Mouse (Mus musculus) CH12.LX (cell line): ENCODE data around the gene Washc3. TPM values are rescaled to one million over a fixed set of nuclear protein-coding genes. Genes with fewer than 3 reads are reported as not detected.

Experiments
- DNase-seq: peaks from one replicate; pipeline ENCODE4 v3.0.0-alpha.2; 2013; ENCODE audit errors: extremely low read depth
- H3K27ac ChIP-seq: 2 replicates; pipeline ENCODE4 v1.5.1; 2012; ENCODE audit warnings: low read depth, mild to moderate bottlenecking, control low read depth, moderate library complexity; ENCODE audit not compliant: insufficient read depth
- H3K27me3 ChIP-seq: replicated peaks from 2 replicates; pipeline ENCODE3; 2012; ENCODE audit warnings: inconsistent platforms
- H3K36me3 ChIP-seq, 2 experiments: replicated peaks in 1 of 2; 2 replicates each; pipeline versions ENCODE3 to v1.6.1; 2012; ENCODE audit warnings: inconsistent platforms in 1 of 2, low read length in 1 of 2, mild to moderate bottlenecking in 1 of 2, mixed read lengths in 1 of 2, moderate library complexity in 1 of 2; ENCODE audit not compliant: control insufficient read depth in 1 of 2, insufficient read depth in 1 of 2
- H3K4me1 ChIP-seq, 2 experiments: 2 replicates each; pipeline ENCODE4 v1.6.1; 2012; ENCODE audit warnings: inconsistent platforms in 1 of 2, moderate library complexity in 1 of 2; ENCODE audit not compliant: insufficient read depth in 2 of 2, control insufficient read depth in 1 of 2
- H3K4me2 ChIP-seq: 2 replicates; pipeline ENCODE4 v1.6.1; 2012; ENCODE audit warnings: low read depth, mild to moderate bottlenecking, control low read depth; ENCODE audit not compliant: poor library complexity, insufficient read depth, severe bottlenecking
- H3K4me3 ChIP-seq, 3 experiments: fragments of 150-350 bp in 1 of 3; sonication (generic) in 1 of 3; replicated peaks in 1 of 3; 2 replicates each; pipeline versions ENCODE3 to v1.5.1; 2011 to 2012; ENCODE audit warnings: low read depth in 2 of 3, low read length in 2 of 3, mild to moderate bottlenecking in 2 of 3, moderate library complexity in 2 of 3, control low read depth in 1 of 3, improper control_type of control experiment in 1 of 3, inconsistent platforms in 1 of 3, mixed read lengths in 1 of 3; ENCODE audit not compliant: poor library complexity in 1 of 3
- H3K79me2 ChIP-seq: replicated peaks from 2 replicates; pipeline ENCODE4 v1.6.1; 2012; ENCODE audit warnings: mild to moderate bottlenecking, moderate library complexity; ENCODE audit not compliant: control insufficient read depth, poor library complexity, insufficient read depth, severe bottlenecking; ENCODE audit errors: extremely low read depth
- H3K9ac ChIP-seq: 2 replicates; pipeline ENCODE4 v1.6.1; 2012; ENCODE audit warnings: low read depth, mild to moderate bottlenecking, control low read depth, moderate library complexity; ENCODE audit not compliant: insufficient read depth
- H3K9me3 ChIP-seq: replicated peaks from 2 replicates; pipeline ENCODE3; 2012; ENCODE audit warnings: low read length, inconsistent platforms, mixed read lengths
- BHLHE40 ChIP-seq: IDR thresholded peaks from 2 replicates; pipeline ENCODE4 v1.6.1; 2011; ENCODE audit warnings: mild to moderate bottlenecking, low read depth, low read length, improper control_type of control experiment
- CTCF ChIP-seq, 2 experiments: IDR thresholded peaks in 1 of 2; conservative IDR thresholded peaks in 1 of 2; 2 replicates each; pipeline ENCODE4 v1.5.1; 2011 to 2012; ENCODE audit warnings: low read depth in 2 of 2, low read length in 2 of 2, improper control_type of control experiment in 1 of 2, inconsistent platforms in 1 of 2, mild to moderate bottlenecking in 1 of 2, moderate library complexity in 1 of 2
- ETS1 ChIP-seq: conservative IDR thresholded peaks from 2 replicates; pipeline ENCODE4 v1.6.1; 2012; ENCODE audit warnings: low read depth, mild to moderate bottlenecking, inconsistent platforms, low read length, improper control_type of control experiment, moderate library complexity
- GABPA ChIP-seq: IDR thresholded peaks from 2 replicates; pipeline ENCODE4 v1.6.1; 2012; ENCODE audit warnings: low read depth, low read length, improper control_type of control experiment, inconsistent platforms; ENCODE audit not compliant: insufficient replicate concordance
- HCFC1 ChIP-seq: IDR thresholded peaks from 2 replicates; pipeline ENCODE4 v1.6.1; 2012; ENCODE audit warnings: low read depth, mild to moderate bottlenecking, inconsistent platforms, low read length, improper control_type of control experiment
- IRF4 ChIP-seq: IDR thresholded peaks from 2 replicates; pipeline ENCODE4 v1.6.1; 2014; ENCODE audit warnings: low read depth, mild to moderate bottlenecking, inconsistent platforms, low read length, improper control_type of control experiment
- JUN ChIP-seq: IDR thresholded peaks from 2 replicates; pipeline ENCODE4 v1.6.1; 2011; ENCODE audit warnings: low read depth, mild to moderate bottlenecking, low read length, improper control_type of control experiment, moderate library complexity; ENCODE audit not compliant: insufficient read depth
- JUND ChIP-seq: conservative IDR thresholded peaks from 2 replicates; pipeline ENCODE4 v1.6.1; 2011; ENCODE audit warnings: low read depth, low read length, improper control_type of control experiment
- MAX ChIP-seq: IDR thresholded peaks from 2 replicates; pipeline ENCODE4 v1.6.1; 2011; ENCODE audit warnings: low read length, improper control_type of control experiment
- MEF2A ChIP-seq: IDR thresholded peaks from 2 replicates; pipeline ENCODE4 v1.6.1; 2014; ENCODE audit warnings: low read depth, mild to moderate bottlenecking, inconsistent platforms, low read length, improper control_type of control experiment, borderline replicate concordance
- MXI1 ChIP-seq: IDR thresholded peaks from 2 replicates; pipeline ENCODE4 v1.6.1; 2011; ENCODE audit warnings: mild to moderate bottlenecking, low read depth, low read length, improper control_type of control experiment
- MYC ChIP-seq: IDR thresholded peaks from 2 replicates; pipeline ENCODE4 v1.6.1; 2011; ENCODE audit warnings: low read depth, mild to moderate bottlenecking, improper control_type of control experiment, low read length
- NELFE ChIP-seq: IDR thresholded peaks from 2 replicates; pipeline ENCODE4 v1.6.1; 2011; ENCODE audit warnings: low read depth, low read length, improper control_type of control experiment
- NRF1 ChIP-seq: IDR thresholded peaks from 2 replicates; pipeline ENCODE4 v1.6.1; 2014; ENCODE audit warnings: low read depth, mild to moderate bottlenecking, inconsistent platforms, low read length, improper control_type of control experiment, moderate library complexity
- PAX5 ChIP-seq: IDR thresholded peaks from 2 replicates; pipeline ENCODE4 v1.6.1; 2012; ENCODE audit warnings: low read length, inconsistent platforms, mixed read lengths
- POLR2AphosphoS2 ChIP-seq: IDR thresholded peaks from 2 replicates; pipeline ENCODE4 v1.6.1; 2011; ENCODE audit warnings: low read depth, low read length, improper control_type of control experiment
- RAD21 ChIP-seq: IDR thresholded peaks from 2 replicates; pipeline ENCODE4 v1.6.1; 2011; ENCODE audit warnings: low read depth, mild to moderate bottlenecking, low read length, improper control_type of control experiment, moderate library complexity
- SIN3A ChIP-seq: IDR thresholded peaks from 2 replicates; pipeline ENCODE4 v1.6.1; 2012; ENCODE audit warnings: low read length, improper control_type of control experiment, inconsistent platforms
- SMC3 ChIP-seq: IDR thresholded peaks from 2 replicates; pipeline ENCODE4 v1.6.1; 2011; ENCODE audit warnings: low read depth, low read length, improper control_type of control experiment
- USF1 ChIP-seq: IDR thresholded peaks from 2 replicates; pipeline ENCODE4 v1.6.1; 2014; ENCODE audit warnings: low read depth, mild to moderate bottlenecking, inconsistent platforms, low read length, improper control_type of control experiment
- ZC3H11A ChIP-seq: IDR thresholded peaks from 2 replicates; pipeline ENCODE4 v1.6.1; 2012; ENCODE audit warnings: low read depth, mild to moderate bottlenecking, inconsistent platforms, low read length, improper control_type of control experiment
- ZKSCAN1 ChIP-seq: IDR thresholded peaks from 2 replicates; pipeline ENCODE4 v1.6.1; 2012; ENCODE audit warnings: low read depth, inconsistent platforms, low read length, improper control_type of control experiment, borderline replicate concordance
- ZMIZ1 ChIP-seq: IDR thresholded peaks from 2 replicates; pipeline ENCODE4 v1.6.1; 2012; ENCODE audit warnings: low read depth, mild to moderate bottlenecking, inconsistent platforms, low read length, improper control_type of control experiment
- ZNF384 ChIP-seq: IDR thresholded peaks from 2 replicates; pipeline ENCODE4 v1.6.1; 2012; ENCODE audit warnings: low read depth, low read length, improper control_type of control experiment, inconsistent platforms
- dilution Hi-C: fragments of 300-500 bp; cut with MboI; formaldehyde crosslinking; loops from 2 replicates; pipeline ENCODE4 v1.14.3; 2020; ENCODE audit warnings: low sequenced_read_pairs; ENCODE audit not compliant: extremely low pct_unique_long_range_greater_than_20kb, extremely low pct_ligation_motif_present
- in situ Hi-C: fragments of 300-500 bp; cut with MboI; formaldehyde crosslinking; loops from 3 replicates; pipeline ENCODE4 v1.14.3; 2019; ENCODE audit warnings: low sequenced_read_pairs, low pct_ligation_motif_present, low pct_unique_long_range_greater_than_20kb, mixed read lengths
- polyA plus RNA-seq: library from polyadenylated mRNA; unstranded; fragments of >175 nt; gene quantifications from 2 replicates; pipeline ENCODE4 v1.2.1, GENCODE M21; 2012; ENCODE audit warnings: low read depth; ENCODE audit not compliant: insufficient read length
- total RNA-seq, 2 experiments: library from RNA; depleted of rRNA; stranded (reverse); fragments of 300-350 nt in 1 of 2; fragments of >200 nt in 1 of 2; gene quantifications; 2 replicates each; pipeline ENCODE4 v1.2.3; 2012 to 2014

Gene Washc3
- total and polyA plus RNA-seq, 3 experiments, result 65.4 to 134 (median 71.8) TPM

- dilution Hi-C loops, result no loop called here
- in situ Hi-C loops, result no loop called here
- no peak for DNase-seq
- Histone ChIP-seq H3K4me2 (no peak overlapping the region), H3K27ac (no peak overlapping the region), H3K4me1 (no peaks in the 10 kb centered on the region), H3K27me3 (no peaks in the 10 kb centered on the region), H3K9ac (no peak overlapping the region), H3K36me3 (no peaks in the 10 kb centered on the region), H3K9me3 (no peaks in the 10 kb centered on the region), H3K4me3 (no peak overlapping the region), H3K79me2 (no peaks in the 10 kb centered on the region)
- TF ChIP-seq GABPA (no peak), NRF1 (no peak), MAX (no peak), JUN (no peak), NELFE (no peak), MYC (no peak), PAX5 (no peak), MEF2A (no peak), POLR2AphosphoS2 (no peak), SIN3A (no peak), IRF4 (no peak), CTCF (conservative IDR thresholded peaks at IDR 0.05 in 1 of 2, IDR thresholded peaks at IDR 0.05 in 1 of 2; ENCODE audit: low read depth in 2 of 2, low read length in 2 of 2) (no peak), SMC3 (no peak), ZKSCAN1 (no peak), BHLHE40 (no peak), MXI1 (no peak)
Measured at GRCm38 (mm10) chr10:88255556-88255955, 54.7 kb downstream of the Washc3 start.

- TF ChIP-seq USF1, result no peak
- no peak for TF ChIP-seq NELFE
- no peak for TF ChIP-seq ETS1
- TF ChIP-seq MYC, result no peak
- TF ChIP-seq SMC3, result no peak
- TF ChIP-seq PAX5, result no peak
- TF ChIP-seq ZMIZ1, result no peak
- no peak for TF ChIP-seq JUND
- TF ChIP-seq ZKSCAN1, result no peak
- TF ChIP-seq RAD21, result no peak
- no peak for TF ChIP-seq MAX
- no peak for TF ChIP-seq HCFC1
- TF ChIP-seq JUN, result no peak
- TF ChIP-seq ZNF384, result no peak
- no peak for TF ChIP-seq ZC3H11A
- TF ChIP-seq CTCF (conservative IDR thresholded peaks at IDR 0.05 in 1 of 2, IDR thresholded peaks at IDR 0.05 in 1 of 2; ENCODE audit: low read depth in 2 of 2, low read length in 2 of 2), result no peak
- no peak for TF ChIP-seq POLR2AphosphoS2
- no peak for TF ChIP-seq MXI1
- no peaks in the 10 kb centered on the region for H3K4me1 ChIP-seq
- no peaks in the 10 kb centered on the region for H3K27me3 ChIP-seq
- H3K9ac ChIP-seq, result no peak overlapping the region
- dilution Hi-C loops (no loop called here), in situ Hi-C loops (no loop called here)
- no peak overlapping the region for H3K4me3 ChIP-seq
- no peak for DNase-seq
- H3K36me3 ChIP-seq, result no peaks in the 10 kb centered on the region
- H3K27ac ChIP-seq, result no peak overlapping the region
- H3K4me2 ChIP-seq, result no peak overlapping the region
- H3K9me3 ChIP-seq, result no peaks in the 10 kb centered on the region
- no peaks in the 10 kb centered on the region for H3K79me2 ChIP-seq
Measured at GRCm38 (mm10) chr10:88260309-88260708, 59.4 kb downstream of the Washc3 start.
